Mouse (Mus musculus): ENCODE data around the gene Fgd3. TPM values are rescaled to one million over a fixed set of nuclear protein-coding genes. Genes with fewer than 3 reads are reported as not detected.

Fgd3 gene
- polyA plus RNA-seq, 1 experiment from 2014 or later, result 0.25 TPM

- no peak overlapping the region for H3K9ac ChIP-seq (ENCODE audit: low read length)
- 81% methylated on average over 8 of the region's 8 CpGs for WGBS
- TF ChIP-seq CTCF (IDR thresholded peaks at IDR 0.05; ENCODE audit: low read depth) (no peak), EP300 (optimal IDR thresholded peaks at IDR 0.05) (no peak)
- no peak for ATAC-seq (ENCODE audit: low FRiP score, low TSS enrichment)
- no peak overlapping the region for H3K4me2 ChIP-seq (replicated peaks; ENCODE audit: low read depth)
- no peak overlapping the region for H3K4me3 ChIP-seq (ENCODE audit: low read depth, low read length)
- no peak overlapping the region for H3K27ac ChIP-seq (replicated peaks)
- no peak for DNase-seq (ENCODE audit: low spot score)
- no peaks in the 10 kb centered on the region for H3K36me3 ChIP-seq (ENCODE audit: control insufficient read depth, insufficient read depth, low read length)
- H3K9me3 ChIP-seq (ENCODE audit: control insufficient read depth, low read length), result no peaks in the 10 kb centered on the region
- no peaks in the 10 kb centered on the region for H3K27me3 ChIP-seq (ENCODE audit: control insufficient read depth, insufficient read depth, low read length)
- H3K4me1 ChIP-seq (replicated peaks; ENCODE audit: control insufficient read depth, insufficient read depth), result no peaks in the 10 kb centered on the region
Measured at GRCm38 (mm10) chr13:49233792-49234572, 86.1 kb downstream of the Fgd3 start.

GRCm38 (mm10) chr13:49225633-49226032 is 94.5 kb downstream of the Fgd3 start:
- DNase-seq (ENCODE audit: low spot score), result no peak
- TF ChIP-seq CTCF (IDR thresholded peaks at IDR 0.05; ENCODE audit: low read depth), result no peak
- no peak for TF ChIP-seq EP300 (optimal IDR thresholded peaks at IDR 0.05)
- Histone ChIP-seq H3K4me2 (replicated peaks; ENCODE audit: low read depth) (no peak overlapping the region), H3K27ac (replicated peaks) (no peak overlapping the region), H3K9ac (ENCODE audit: low read length) (no peak overlapping the region), H3K4me1 (replicated peaks; ENCODE audit: control insufficient read depth, insufficient read depth) (no peaks in the 10 kb centered on the region), H3K36me3 (ENCODE audit: control insufficient read depth, insufficient read depth, low read length) (no peaks in the 10 kb centered on the region), H3K9me3 (ENCODE audit: control insufficient read depth, low read length) (no peaks in the 10 kb centered on the region), H3K4me3 (ENCODE audit: low read depth, low read length) (no peak overlapping the region), H3K27me3 (ENCODE audit: control insufficient read depth, insufficient read depth, low read length) (no peaks in the 10 kb centered on the region)
- WGBS, result 40% methylated on average over 4 of the region's 4 CpGs
- 0 out of 2 replicates have a peak, but pooled peaks have one; percentile 35 for ATAC-seq (ENCODE audit: low FRiP score, low TSS enrichment)

- Histone ChIP-seq H3K9me3 (ENCODE audit: control insufficient read depth, low read length) (no peaks in the 10 kb centered on the region), H3K9ac (ENCODE audit: low read length) (no peak overlapping the region), H3K4me1 (replicated peaks; ENCODE audit: control insufficient read depth, insufficient read depth) (no peaks in the 10 kb centered on the region), H3K27me3 (ENCODE audit: control insufficient read depth, insufficient read depth, low read length) (no peaks in the 10 kb centered on the region), H3K36me3 (ENCODE audit: control insufficient read depth, insufficient read depth, low read length) (no peaks in the 10 kb centered on the region), H3K4me2 (replicated peaks; ENCODE audit: low read depth) (no peak overlapping the region), H3K4me3 (ENCODE audit: low read depth, low read length) (no peak overlapping the region), H3K27ac (replicated peaks) (no peak overlapping the region)
- WGBS, result 58% methylated on average over 3 of the region's 3 CpGs
- DNase-seq (ENCODE audit: low spot score), result no peak
- no peak for ATAC-seq (ENCODE audit: low FRiP score, low TSS enrichment)
- no peak for TF ChIP-seq CTCF (IDR thresholded peaks at IDR 0.05; ENCODE audit: low read depth)
- TF ChIP-seq EP300 (optimal IDR thresholded peaks at IDR 0.05), result no peak
Measured at GRCm38 (mm10) chr13:49225159-49225558, 95.0 kb downstream of the Fgd3 start.

GRCm38 (mm10) chr13:49224729-49225128 is 95.4 kb downstream of the Fgd3 start:
- Histone ChIP-seq H3K4me1 (replicated peaks; ENCODE audit: control insufficient read depth, insufficient read depth) (no peaks in the 10 kb centered on the region), H3K4me2 (replicated peaks; ENCODE audit: low read depth) (no peak overlapping the region), H3K4me3 (ENCODE audit: low read depth, low read length) (no peak overlapping the region), H3K9ac (ENCODE audit: low read length) (no peak overlapping the region), H3K36me3 (ENCODE audit: control insufficient read depth, insufficient read depth, low read length) (no peaks in the 10 kb centered on the region), H3K9me3 (ENCODE audit: control insufficient read depth, low read length) (no peaks in the 10 kb centered on the region), H3K27ac (replicated peaks) (no peak overlapping the region), H3K27me3 (ENCODE audit: control insufficient read depth, insufficient read depth, low read length) (no peaks in the 10 kb centered on the region)
- ATAC-seq (ENCODE audit: low FRiP score, low TSS enrichment) (no peak), DNase-seq (ENCODE audit: low spot score) (no peak)
- TF ChIP-seq CTCF (IDR thresholded peaks at IDR 0.05; ENCODE audit: low read depth), result no peak
- no peak for TF ChIP-seq EP300 (optimal IDR thresholded peaks at IDR 0.05)
- 26% methylated on average over 6 of the region's 6 CpGs for whole genome bisulfite sequencing

GRCm38 (mm10) chr13:49224314-49224713 is 95.8 kb downstream of the Fgd3 start:
- H3K9me3 ChIP-seq (ENCODE audit: control insufficient read depth, low read length), result no peaks in the 10 kb centered on the region
- no peaks in the 10 kb centered on the region for H3K4me1 ChIP-seq (replicated peaks; ENCODE audit: control insufficient read depth, insufficient read depth)
- ATAC-seq (ENCODE audit: low FRiP score, low TSS enrichment), result 0 out of 2 replicates have a peak, but pooled peaks have one; percentile 37
- 9% methylated on average over 10 of the region's 10 CpGs for WGBS
- no peaks in the 10 kb centered on the region for H3K36me3 ChIP-seq (ENCODE audit: control insufficient read depth, insufficient read depth, low read length)
- DNase-seq (ENCODE audit: low spot score), result peak; percentile 49
- TF ChIP-seq CTCF (IDR thresholded peaks at IDR 0.05; ENCODE audit: low read depth) (no peak), EP300 (optimal IDR thresholded peaks at IDR 0.05) (no peak)
- H3K27ac ChIP-seq (replicated peaks), result no peak overlapping the region
- no peak overlapping the region for H3K4me3 ChIP-seq (ENCODE audit: low read depth, low read length)
- H3K4me2 ChIP-seq (replicated peaks; ENCODE audit: low read depth), result no peak overlapping the region
- H3K9ac ChIP-seq (ENCODE audit: low read length), result no peak overlapping the region
- no peaks in the 10 kb centered on the region for H3K27me3 ChIP-seq (ENCODE audit: control insufficient read depth, insufficient read depth, low read length)

- Histone ChIP-seq H3K27me3 (ENCODE audit: control insufficient read depth, insufficient read depth, low read length) (no peaks in the 10 kb centered on the region), H3K27ac (replicated peaks) (no peak overlapping the region), H3K9ac (ENCODE audit: low read length) (no peak overlapping the region), H3K4me2 (replicated peaks; ENCODE audit: low read depth) (no peak overlapping the region), H3K36me3 (ENCODE audit: control insufficient read depth, insufficient read depth, low read length) (no peaks in the 10 kb centered on the region), H3K9me3 (ENCODE audit: control insufficient read depth, low read length) (no peaks in the 10 kb centered on the region), H3K4me3 (ENCODE audit: low read depth, low read length) (no peak overlapping the region), H3K4me1 (replicated peaks; ENCODE audit: control insufficient read depth, insufficient read depth) (peaks cover 6% of the 10 kb centered on the region)
- DNase-seq (ENCODE audit: low spot score) (no peak), ATAC-seq (ENCODE audit: low FRiP score, low TSS enrichment) (no peak)
- WGBS, result 26% methylated on average over 5 of the region's 5 CpGs
- TF ChIP-seq EP300 (optimal IDR thresholded peaks at IDR 0.05) (no peak), CTCF (IDR thresholded peaks at IDR 0.05; ENCODE audit: low read depth) (peak; percentile 50)
Measured at GRCm38 (mm10) chr13:49220912-49221311, 99.2 kb downstream of the Fgd3 start.
